In the genomic region with DNA sequence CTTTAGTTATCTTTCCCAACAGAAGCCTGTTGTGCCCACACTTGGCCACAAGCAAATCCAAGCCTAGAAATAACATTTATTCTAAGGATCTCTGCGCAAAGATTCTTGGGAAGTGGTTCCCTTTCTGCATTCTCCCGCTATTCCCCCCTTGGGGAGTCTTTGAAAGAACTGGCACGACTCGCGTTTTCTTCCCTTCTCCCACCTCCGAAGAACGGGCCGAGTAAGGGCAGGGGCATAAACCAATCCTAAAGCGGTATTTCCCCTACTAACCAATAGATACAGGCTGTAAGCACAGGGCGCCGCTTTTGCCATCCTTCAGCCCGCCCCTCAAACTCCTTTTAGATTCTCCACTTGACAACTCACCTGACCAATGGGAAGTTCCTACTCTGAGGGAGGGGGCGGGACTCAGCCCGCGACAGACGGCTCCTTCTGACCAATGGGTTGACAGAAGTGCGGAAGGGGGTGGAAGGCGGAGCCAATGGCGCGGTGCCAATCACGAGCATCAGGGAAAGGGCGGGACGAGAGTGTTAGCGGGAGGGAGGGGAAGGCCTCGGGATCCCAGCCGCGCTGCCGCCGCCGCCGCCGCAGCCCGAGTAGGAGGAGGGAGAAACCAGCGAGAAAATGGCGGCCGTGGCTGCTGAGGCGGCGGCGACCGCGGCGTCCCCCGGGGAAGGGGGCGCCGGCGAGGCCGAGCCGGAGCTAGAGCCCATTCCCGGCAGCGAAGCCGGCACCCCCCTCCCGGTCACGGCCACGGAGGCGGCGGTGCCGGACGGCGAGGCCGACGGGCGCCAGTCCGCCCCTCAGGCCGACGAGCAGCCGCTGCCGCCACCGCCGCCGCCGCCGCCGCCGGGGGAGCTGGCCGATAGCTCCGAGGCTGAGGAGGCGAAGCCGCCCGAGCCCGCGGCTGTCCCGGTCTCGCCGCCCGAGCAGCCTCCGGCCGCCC, we compare ENCODE assay signal across 7 mouse cellular contexts. TPM values are rescaled to one million over a fixed set of nuclear protein-coding genes. Genes with fewer than 3 reads are reported as not detected.
DNase-seq lines count a peak whose midpoint lies in the region; ATAC-seq lines count a peak whose summit lies in the region.

TSS of gene Pwwp2a (plus strand) at position 527 of the 943 bp plus-strand sequence.

- peaks cover 9% of the 10 kb centered on the region for H3K4me1 ChIP-seq in embryonic facial prominence, embryonic 12.5 days
- H3K4me1 ChIP-seq in limb, embryonic 11.5 days (ENCODE audit: control insufficient read depth, insufficient read depth, low read length) = no peaks in the 10 kb centered on the region
- peaks cover 17% of the 10 kb centered on the region; the same call in 1 of the 2 replicates for H3K4me1 ChIP-seq in midbrain, embryonic 14.5 days (ENCODE audit: control insufficient read depth, insufficient read depth, low read length)

- peak; percentile 100 for DNase-seq in adrenal gland, postnatal 25 days
- DNase-seq in heart, adult 11 months = peak; percentile 100
- DNase-seq in kidney, adult 18-20 months = peak; percentile 98
- peak; percentile 97 for DNase-seq in limb, embryonic 11.5 days (ENCODE audit: low spot score)
- peak; percentile 99 for DNase-seq in midbrain, embryonic 14.5 days
- peak; percentile 95 to 98 for DNase-seq in spleen, adult 18-20 months

- peak within 1 kb of the TSS; percentile 96 for H3K9ac ChIP-seq in embryonic facial prominence, embryonic 12.5 days
- peak within 1 kb of the TSS; percentile 92 for H3K9ac ChIP-seq in limb, embryonic 11.5 days (ENCODE audit: low read length)
- peak within 1 kb of the TSS; percentile 94 for H3K9ac ChIP-seq in midbrain, embryonic 14.5 days (replicated peaks; ENCODE audit: low read length)

- H3K36me3 ChIP-seq in embryonic facial prominence, embryonic 12.5 days = no peaks in the 10 kb centered on the region
- 0 out of 2 replicates have a peak, but pooled peaks cover 2% of the 10 kb centered on the region for H3K36me3 ChIP-seq in limb, embryonic 11.5 days (ENCODE audit: control insufficient read depth, insufficient read depth, low read length)
- peaks cover 10% of the 10 kb centered on the region for H3K36me3 ChIP-seq in midbrain, embryonic 14.5 days (ENCODE audit: control insufficient read depth, insufficient read depth, low read length)

- no peaks in the 10 kb centered on the region for H3K27me3 ChIP-seq in embryonic facial prominence, embryonic 12.5 days
- no peaks in the 10 kb centered on the region for H3K27me3 ChIP-seq in limb, embryonic 11.5 days (ENCODE audit: control insufficient read depth, insufficient read depth, low read length)
- H3K27me3 ChIP-seq in midbrain, embryonic 14.5 days (ENCODE audit: control insufficient read depth, insufficient read depth, low read length) = no peaks in the 10 kb centered on the region

- no peaks in the 10 kb centered on the region for H3K9me3 ChIP-seq in embryonic facial prominence, embryonic 12.5 days
- H3K9me3 ChIP-seq in limb, embryonic 11.5 days (ENCODE audit: control insufficient read depth, low read length) = no peaks in the 10 kb centered on the region
- H3K9me3 ChIP-seq in midbrain, embryonic 14.5 days (ENCODE audit: control insufficient read depth, low read length) = no peaks in the 10 kb centered on the region

- WGBS in embryonic facial prominence, embryonic 12.5 days = under 1% methylated on average over 80 of the region's 87 CpGs
- WGBS in limb, embryonic 11.5 days = under 1% methylated on average over 48 of the region's 87 CpGs
- under 1% methylated on average over 62 of the region's 87 CpGs for WGBS in midbrain, embryonic 14.5 days

- peak within 1 kb of the TSS; percentile 94 for H3K27ac ChIP-seq in embryonic facial prominence, embryonic 12.5 days
- H3K27ac ChIP-seq in limb, embryonic 11.5 days (replicated peaks; ENCODE audit: low read depth, low read length) = peak within 1 kb of the TSS; percentile 93
- peak within 1 kb of the TSS; percentile 97 for H3K27ac ChIP-seq in midbrain, embryonic 14.5 days (replicated peaks; ENCODE audit: low read depth, low read length)

- peak within 1 kb of the TSS; percentile 93 for H3K4me3 ChIP-seq in embryonic facial prominence, embryonic 12.5 days
- peak within 1 kb of the TSS; percentile 75 for H3K4me3 ChIP-seq in limb, embryonic 11.5 days (ENCODE audit: low read depth, low read length)
- H3K4me3 ChIP-seq in midbrain, embryonic 14.5 days (replicated peaks; ENCODE audit: low read depth, low read length) = peak within 1 kb of the TSS; percentile 85

- H3K4me2 ChIP-seq in embryonic facial prominence, embryonic 12.5 days (replicated peaks) = peak within 1 kb of the TSS; percentile 77
- peak within 1 kb of the TSS; percentile 57 for H3K4me2 ChIP-seq in limb, embryonic 11.5 days (ENCODE audit: low read depth, severe bottlenecking)
- peak within 1 kb of the TSS; percentile 64 for H3K4me2 ChIP-seq in midbrain, embryonic 14.5 days (ENCODE audit: low read length)

- peak; percentile 99 for ATAC-seq in embryonic facial prominence, embryonic 12.5 days (ENCODE audit: insufficient number of reproducible peaks, insufficient read depth, low FRiP score, low TSS enrichment)
- ATAC-seq in limb, embryonic 11.5 days (ENCODE audit: insufficient number of reproducible peaks, low FRiP score, low TSS enrichment, low read depth) = peak; percentile 99
- peak; percentile 99 for ATAC-seq in midbrain, embryonic 14.5 days (ENCODE audit: low FRiP score, low TSS enrichment)

RNA-seq across cellular contexts. Expression of gene Pwwp2a, which starts in this region (rescaled TPM):
- total RNA-seq in adrenal gland, postnatal 25 days (2021) = 37.7 and 43.2 TPM in 2 replicates
- 43.0 and 45.7 TPM in 2 replicates for polyA plus RNA-seq in embryonic facial prominence, embryonic 12.5 days (2016; fragmentation: Nextera tagmentation; extraction: Ambion mirVana)
- polyA plus RNA-seq in limb, embryonic 11.5 days (2014; fragmentation: Nextera tagmentation; extraction: Ambion mirVana) = 41.2 and 43.8 TPM in 2 replicates
- polyA plus RNA-seq in midbrain, embryonic 14.5 days (2014; fragmentation: Nextera tagmentation; extraction: Ambion mirVana) = 43.0 and 47.1 TPM in 2 replicates

Comparison
In these comparisons a context has a peak if more than half of its experiments do, and no peak if none do; other contexts are left out.
1. Peak in every context shown above with its lines: DNase-seq, ATAC-seq, H3K4me3 ChIP-seq and H3K27ac ChIP-seq.